Mouse (Mus musculus): ENCODE measurements at regions not wholly inside any gene's neighbourhood (a gene's known extent, or its start where the extent isn't known, plus 50 kb on each side); places are given as distances from the start of the nearest gene placed in this dataset.

DNA sequence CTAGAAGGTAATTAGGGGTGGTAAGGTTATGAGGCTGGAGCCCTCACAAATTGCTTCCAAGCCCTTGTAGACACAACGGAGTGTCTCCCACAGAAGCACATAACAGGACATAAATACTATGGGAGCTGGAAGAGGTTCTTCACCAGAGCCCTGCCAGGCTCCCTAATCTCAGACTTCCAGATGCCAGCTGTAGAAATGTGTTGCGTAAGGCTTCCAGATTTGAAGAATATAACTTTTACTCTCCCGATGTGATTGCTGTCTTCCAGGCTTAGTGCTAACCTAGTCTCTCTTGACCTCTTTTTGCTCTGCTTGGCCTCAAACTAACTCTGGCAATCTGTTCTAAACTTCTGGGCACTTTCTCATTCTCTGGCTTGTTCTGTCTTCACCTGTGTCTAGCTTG lies 59.8 kb upstream of the Haao start:
- TF ChIP-seq CTCF (IDR thresholded peaks at IDR 0.05; ENCODE audit: borderline replicate concordance, insufficient read depth, low read length) (no peak), POLR2A (IDR thresholded peaks at IDR 0.05; ENCODE audit: low read depth, low read length) (no peak)

Data from embryonic fibroblast, embryonic 13.5 days (primary cell).